Mouse (Mus musculus): Measurements from ENCODE around the gene Rpf1. TPM values are rescaled to one million over a fixed set of nuclear protein-coding genes. Genes with fewer than 3 reads are reported as not detected.

Rpf1 gene
- 87.1 to 100 TPM (median 92.2 TPM) in 4 replicates for total RNA-seq (2023; ENCODE audit: inconsistent age)

DNA sequence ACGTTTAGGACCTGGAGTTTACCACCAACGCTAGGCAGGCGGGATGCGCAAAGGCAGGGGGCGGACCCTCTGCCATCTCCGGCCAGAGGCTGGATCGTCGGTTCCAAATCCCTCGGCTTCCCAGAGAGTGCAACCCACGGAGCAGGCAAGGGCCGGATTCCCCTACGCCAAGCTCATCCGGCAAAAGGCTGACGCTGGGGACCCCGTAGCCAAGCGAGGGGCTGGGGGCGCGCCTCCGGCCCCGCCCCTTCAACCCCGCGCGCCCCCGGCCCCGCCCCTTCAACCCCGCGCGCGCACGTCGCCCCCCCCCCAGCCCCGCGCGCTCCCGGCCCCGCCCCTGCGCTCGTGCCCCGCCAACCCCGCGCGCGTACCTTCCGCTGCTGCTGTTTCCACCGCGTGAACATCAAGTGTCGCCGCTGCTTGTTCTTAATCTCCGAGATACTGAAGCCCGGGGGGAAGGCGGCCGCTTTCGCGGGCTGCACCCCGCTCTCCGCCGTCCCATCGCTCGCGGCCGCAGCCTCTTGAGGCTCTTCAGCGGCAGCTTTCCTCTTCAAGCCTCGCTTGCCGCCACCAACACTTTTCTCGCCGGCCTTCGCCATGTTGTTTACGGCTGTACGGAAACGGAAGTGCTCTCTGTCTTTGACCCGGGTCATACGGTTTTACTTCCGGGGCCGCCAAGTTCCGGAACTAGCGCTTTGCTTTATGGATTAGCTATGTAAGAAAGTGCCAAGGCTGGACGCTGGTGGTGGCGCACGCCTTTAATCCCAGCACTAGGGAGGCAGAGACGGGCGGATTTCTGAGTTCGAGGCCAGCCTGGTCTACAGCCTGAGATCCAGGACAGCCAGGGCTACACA, at the start of gene Rpf1:
Gene Rpf1 (minus strand): TSS at position 632 of the 854 bp plus-strand sequence.

DNA sequence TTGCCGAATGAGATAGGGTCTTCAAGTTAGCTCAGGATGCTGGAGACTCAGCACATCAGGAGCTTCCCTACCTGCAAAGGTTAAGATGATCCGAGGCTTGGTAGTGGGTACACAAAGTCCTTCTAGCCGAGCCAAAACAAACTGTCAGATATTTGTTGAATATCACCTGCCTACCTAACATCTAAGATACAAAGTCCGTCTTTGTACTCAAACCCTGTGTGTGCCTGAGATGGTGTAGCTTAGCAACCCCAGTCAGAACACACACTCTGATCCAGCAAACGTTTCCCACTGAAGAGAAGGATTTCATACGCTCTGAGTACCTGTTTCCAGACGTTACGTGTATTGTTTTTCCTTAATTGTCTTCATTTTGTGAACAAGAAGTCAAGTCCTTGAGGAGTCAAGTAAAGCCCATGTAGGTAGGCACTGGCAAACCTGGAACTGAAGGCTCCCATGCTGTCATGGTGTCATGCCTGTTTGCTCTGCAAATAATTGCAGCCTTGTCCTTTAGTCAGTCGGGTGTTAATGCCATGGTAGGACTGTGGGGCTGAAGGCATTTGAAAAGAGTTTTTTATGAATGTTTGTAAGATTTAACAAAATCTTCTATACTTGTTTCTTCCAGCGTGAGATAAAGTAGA, 49.0 kb upstream of the Rpf1 start, which contains the start of gene Uox:
Gene Uox (plus strand): TSS at position 279 of the 635 bp plus-strand sequence.

DNA sequence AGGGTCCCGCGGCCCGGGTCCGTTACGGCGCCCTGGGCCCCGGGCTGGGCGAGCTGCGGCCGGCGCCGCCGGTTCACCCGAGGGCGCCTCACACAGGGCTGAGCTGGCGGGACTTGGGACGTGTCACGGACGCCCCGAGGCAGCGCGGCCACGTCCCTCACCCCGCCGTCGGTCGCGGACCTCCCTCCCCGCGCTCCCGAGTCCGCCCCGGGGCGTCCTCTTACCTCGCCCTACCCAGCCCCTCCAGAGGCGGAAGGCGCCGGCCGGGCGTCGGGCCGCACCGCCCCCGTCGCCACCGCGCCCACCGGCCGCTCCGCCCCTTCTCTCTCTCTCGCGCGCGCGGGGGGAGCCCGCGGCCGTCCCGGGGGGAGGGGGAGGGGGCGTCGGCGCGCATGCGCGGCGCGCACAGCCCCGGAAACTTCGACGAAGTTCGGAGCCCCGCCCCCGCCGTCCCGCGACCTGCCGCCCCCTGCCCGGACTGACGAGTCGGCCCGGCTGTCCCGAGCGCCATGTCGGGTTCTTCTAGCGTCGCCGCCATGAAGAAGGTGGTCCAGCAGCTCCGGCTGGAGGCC, 21.7 kb downstream of the Rpf1 start, which contains the start of the genes Spata1 and Gng5:
Gene Spata1 (minus strand): TSS at position 323 of the 572 bp plus-strand sequence.
Gene Gng5 (plus strand): TSS at position 377 of the 572 bp plus-strand sequence.

Other genes starting within 250 kb of the Rpf1 start
- 1.9 to 3.5 TPM (median 2.1 TPM) in 4 replicates for gene Ssx2ip, start 116.8 kb downstream of the Rpf1 start, total RNA-seq (2023; ENCODE audit: inconsistent age)
- 10.5 to 11.1 TPM (median 10.9 TPM) in 4 replicates for gene Ctbs, start 71.6 kb downstream of the Rpf1 start, total RNA-seq (2023; ENCODE audit: inconsistent age)
- 5.7 to 11.1 TPM (median 6.4 TPM) in 4 replicates for gene Spata1, start 21.7 kb downstream of the Rpf1 start, total RNA-seq (2023; ENCODE audit: inconsistent age)
- 110 to 143 TPM (median 138 TPM) in 4 replicates for gene Gng5, start 21.6 kb downstream of the Rpf1 start, total RNA-seq (2023; ENCODE audit: inconsistent age)
- gene Uox, start 49.0 kb upstream of the Rpf1 start, total RNA-seq (2023; ENCODE audit: inconsistent age): not detected in 4 replicates
- not detected in 4 replicates for gene Dnase2b, start 94.2 kb upstream of the Rpf1 start, total RNA-seq (2023; ENCODE audit: inconsistent age)
- gene 4930503B20Rik, start 129.9 kb upstream of the Rpf1 start, total RNA-seq (2023; ENCODE audit: inconsistent age): not detected in 4 replicates
- not detected in 4 replicates for gene Samd13, start 164.2 kb upstream of the Rpf1 start, total RNA-seq (2023; ENCODE audit: inconsistent age)

Measured in B cell, adult (primary cell).